Mouse (Mus musculus): ENCODE measurements around the gene Arrb1. TPM values are rescaled to one million over a fixed set of nuclear protein-coding genes. Genes with fewer than 3 reads are reported as not detected.

Gene Arrb1
- 64.8 and 65.7 TPM in 2 replicates for polyA plus RNA-seq (2012; rRNA removed)

DNA sequence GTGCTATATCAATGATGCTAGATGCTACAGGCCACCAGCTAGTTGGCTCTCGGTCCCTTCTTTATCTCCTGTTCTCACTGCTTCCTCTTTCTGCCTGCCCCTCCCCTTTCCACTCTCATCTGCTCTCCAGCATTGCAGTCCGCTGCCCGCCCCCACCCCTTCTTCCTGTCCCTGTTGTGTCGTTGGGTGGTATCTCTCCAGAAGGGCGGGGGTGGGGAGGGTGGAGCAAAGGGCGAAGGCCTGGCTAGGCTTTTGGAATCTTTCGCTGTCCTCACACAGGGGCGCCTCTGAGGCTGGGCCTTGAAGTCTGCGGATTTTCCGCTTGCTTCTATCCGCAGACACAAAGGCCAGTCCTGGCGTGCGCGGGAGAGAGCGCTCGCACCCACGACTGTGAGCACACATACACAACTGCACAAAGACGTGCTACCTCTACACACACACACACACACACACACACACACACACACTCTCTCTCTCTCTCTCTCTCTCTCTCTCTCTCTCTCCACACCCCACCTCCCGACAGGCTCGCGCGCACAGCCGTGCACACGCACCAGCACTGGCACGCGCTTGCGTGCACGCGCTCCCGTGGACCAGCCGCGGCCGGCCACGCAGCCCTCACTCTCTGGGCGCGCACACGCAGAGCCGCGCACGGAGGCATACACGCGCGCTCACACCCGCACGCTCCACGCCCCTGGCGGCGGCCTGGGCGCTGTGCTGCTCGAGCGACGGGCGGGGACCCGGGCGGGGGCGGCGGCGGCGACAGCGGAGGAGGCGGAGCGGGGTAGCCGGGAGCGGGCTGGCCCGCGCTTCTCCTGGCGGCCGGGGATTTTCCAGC is at the start of gene Arrb1:
Gene Arrb1 (plus strand): TSS at position 566 of the 835 bp plus-strand sequence.

DNA sequence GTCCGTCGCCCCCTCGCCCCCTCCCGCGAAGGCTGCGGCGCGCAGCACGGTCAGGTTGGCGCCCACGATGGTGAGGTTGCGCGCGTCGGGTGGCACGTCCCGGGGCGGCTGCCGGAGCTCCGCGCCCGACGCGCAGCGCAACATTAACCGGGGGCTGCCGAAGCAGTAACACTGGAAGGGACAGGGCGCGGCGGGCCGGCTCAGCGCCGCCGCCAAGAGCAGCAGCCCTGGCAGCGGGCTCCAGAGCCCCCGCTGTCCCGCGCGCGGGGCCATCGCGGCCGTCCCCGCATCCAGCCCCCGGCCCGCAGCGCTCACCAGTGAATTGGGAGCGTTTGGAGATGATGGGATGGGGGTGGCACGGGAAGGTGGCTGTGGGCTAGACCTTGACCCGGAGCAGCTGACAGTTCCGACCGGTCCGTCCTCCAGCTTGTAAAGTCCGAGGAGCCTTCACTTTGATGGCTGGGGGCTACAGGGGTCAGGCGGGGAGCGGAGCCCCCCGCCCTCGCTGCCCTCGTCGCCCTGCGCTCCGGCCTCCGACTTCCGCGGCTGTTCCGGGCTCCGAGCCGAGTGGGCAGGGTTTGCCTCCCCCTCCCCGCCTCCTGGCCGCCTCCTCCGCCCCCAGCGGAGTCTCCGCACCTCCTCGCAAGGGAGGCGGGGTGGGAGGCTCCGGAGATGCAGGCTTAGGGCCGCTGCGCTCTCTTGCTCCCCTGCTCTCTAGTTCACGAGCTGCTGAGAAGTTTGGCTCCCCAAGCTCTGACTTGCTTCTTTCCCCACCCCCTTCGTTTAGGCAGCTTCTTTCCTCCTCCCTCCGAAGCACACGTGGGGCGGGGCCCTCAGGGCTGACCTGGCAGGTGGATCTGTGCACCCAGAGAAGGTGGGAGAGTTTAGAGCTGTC is 91.4 kb downstream of the Arrb1 start, which contains the start of gene Tpbgl:
Gene Tpbgl (minus strand): TSS at position 728 of the 895 bp plus-strand sequence.

Other genes starting within 250 kb of the Arrb1 start
- gene Serpinh1, start 182.2 kb upstream of the Arrb1 start, polyA plus RNA-seq (2012; rRNA removed): 91.7 and 128 TPM in 2 replicates
- 37.3 and 43.1 TPM in 2 replicates for gene Gdpd5, start 154.1 kb upstream of the Arrb1 start, polyA plus RNA-seq (2012; rRNA removed)
- 6.0 and 6.2 TPM in 2 replicates for gene Klhl35, start 69.5 kb upstream of the Arrb1 start, polyA plus RNA-seq (2012; rRNA removed)
- gene Rps3, start 51.7 kb upstream of the Arrb1 start, polyA plus RNA-seq (2012; rRNA removed): 799 and 859 TPM in 2 replicates
- 1.5 and 1.8 TPM in 2 replicates for gene Tpbgl, start 91.6 kb downstream of the Arrb1 start, polyA plus RNA-seq (2012; rRNA removed)
- 7.0 and 7.1 TPM in 2 replicates for gene Slco2b1, start 175.9 kb downstream of the Arrb1 start, polyA plus RNA-seq (2012; rRNA removed)
- gene Olfr520, start 194.8 kb downstream of the Arrb1 start, polyA plus RNA-seq (2012; rRNA removed): not detected in 2 replicates
- not detected in 2 replicates for gene Olfr521, start 228.0 kb downstream of the Arrb1 start, polyA plus RNA-seq (2012; rRNA removed)

Measured in central nervous system, embryonic 18 days (tissue).